Mouse (Mus musculus): Measurements from ENCODE around the gene Dhrs7b. TPM values are rescaled to one million over a fixed set of nuclear protein-coding genes. Genes with fewer than 3 reads are reported as not detected.
A peak's percentile ranks its signal among the peaks of the same experiment; 100 is the strongest.
"Not testable (repeated sequence)": the region's sequence is repeated elsewhere in the genome, so short reads cannot be mapped to it uniquely, and the experiment has no call there.

Dhrs7b gene
- polyA plus RNA-seq, 1 experiment: not detected

DNA sequence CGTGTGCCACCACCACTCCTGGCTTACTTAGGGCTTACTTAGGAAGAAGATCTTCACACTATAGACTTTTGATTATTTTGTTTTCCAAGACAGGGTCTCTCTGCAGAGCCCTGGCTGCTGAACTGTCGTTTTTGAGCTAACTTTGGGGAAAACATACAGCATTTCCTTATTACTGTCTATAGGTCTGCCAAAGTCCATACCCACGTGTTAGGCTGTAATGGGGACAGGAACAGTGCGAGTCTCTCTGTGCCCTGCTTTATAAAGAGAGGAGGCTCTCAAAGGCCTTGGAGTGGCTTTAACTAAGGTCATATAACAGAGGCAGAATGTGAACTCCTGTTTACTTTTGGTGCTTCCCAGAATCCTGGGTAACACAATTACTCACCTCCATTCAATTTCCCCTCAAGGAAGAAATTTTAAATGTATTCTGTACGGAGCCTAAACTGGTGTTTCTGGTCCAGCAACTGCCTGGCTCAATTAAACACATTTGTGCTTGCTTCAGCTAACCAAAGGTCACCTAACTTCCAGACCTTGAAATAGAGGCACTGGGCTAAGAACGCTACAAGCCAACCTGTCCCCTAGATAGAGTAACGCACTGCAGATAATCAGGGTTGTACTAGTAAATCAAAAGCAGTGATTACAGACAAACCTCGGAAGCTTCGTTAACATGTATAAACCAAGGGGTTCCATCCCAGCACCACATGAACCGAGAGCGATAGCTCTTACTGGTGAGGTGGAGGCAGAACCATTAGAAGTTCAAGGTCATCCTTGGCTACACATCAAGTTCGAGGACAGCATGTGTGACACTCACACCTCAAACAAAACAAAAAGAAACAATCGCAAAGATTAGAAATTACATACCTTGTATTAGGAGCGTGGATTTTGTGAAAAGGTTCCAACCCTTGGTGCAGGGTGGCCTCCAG is 20.1 kb upstream of the Dhrs7b start:
- WGBS: 31% methylated on average over 14 of the region's 14 CpGs
- Histone ChIP-seq H3K4me3 (ENCODE audit: insufficient read depth, low read depth, low read length) (peak overlapping the region; percentile 51), H3K4me1 (ENCODE audit: control insufficient read depth, insufficient read depth, low read length) (peaks cover 11% of the 10 kb centered on the region), H3K27ac (ENCODE audit: insufficient read depth, low read depth, low read length) (no peak overlapping the region)
- TF ChIP-seq CTCF (IDR thresholded peaks at IDR 0.05; ENCODE audit: insufficient read depth, low read depth, low read length): no peak
- no peak for TF ChIP-seq POLR2A (IDR thresholded peaks at IDR 0.05; ENCODE audit: insufficient read depth, low read depth, low read length)

DNA sequence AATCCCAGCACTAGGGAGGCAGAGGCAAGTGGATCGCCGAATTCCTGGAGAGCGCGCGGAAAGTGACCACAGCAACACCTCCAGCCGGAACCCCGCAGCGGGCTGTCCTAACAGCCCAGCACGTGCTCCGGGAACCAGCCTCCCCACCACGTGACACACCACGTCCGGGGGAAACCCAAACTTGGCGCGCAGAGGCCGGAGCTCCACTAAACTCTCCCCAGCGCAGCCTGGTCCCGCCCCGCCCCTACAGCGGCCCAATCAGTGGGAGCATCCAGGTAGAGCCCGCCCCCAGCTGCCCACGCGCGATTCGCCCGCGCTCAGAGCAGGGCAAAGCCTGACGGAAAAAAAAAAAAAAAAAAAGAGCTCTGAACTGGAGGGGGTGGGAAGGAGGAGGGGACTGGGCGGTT is 19.4 kb upstream of the Dhrs7b start:
- Histone ChIP-seq H3K4me1 (ENCODE audit: control insufficient read depth, insufficient read depth, low read length) (peaks cover 11% of the 10 kb centered on the region), H3K4me3 (ENCODE audit: insufficient read depth, low read depth, low read length) (peak overlapping the region; percentile 51), H3K27ac (ENCODE audit: insufficient read depth, low read depth, low read length) (no peak overlapping the region)
- WGBS: under 1% methylated on average over 29 of the region's 29 CpGs
- TF ChIP-seq CTCF (IDR thresholded peaks at IDR 0.05; ENCODE audit: insufficient read depth, low read depth, low read length) (no peak), POLR2A (IDR thresholded peaks at IDR 0.05; ENCODE audit: insufficient read depth, low read depth, low read length) (no peak)

DNA sequence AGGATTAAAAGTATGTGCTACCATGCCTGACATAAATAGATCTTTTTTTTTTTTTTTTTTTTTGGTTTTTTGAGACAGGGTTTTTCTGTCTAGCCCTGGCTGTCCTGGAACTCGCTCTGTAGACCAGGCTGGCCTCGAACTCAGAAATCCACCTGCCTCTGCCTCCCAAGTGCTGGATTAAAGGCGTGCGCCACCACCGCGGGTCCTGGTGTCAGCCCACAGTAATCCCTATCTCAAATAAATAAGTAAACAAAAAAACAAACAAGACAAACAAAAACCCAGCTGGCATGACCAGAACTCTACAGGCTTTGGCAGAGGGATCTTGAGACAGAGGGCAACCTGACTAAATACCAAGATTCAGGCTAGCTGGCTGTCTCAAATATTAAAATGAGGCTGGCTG is 18.8 kb upstream of the Dhrs7b start, which contains the start of gene Shmt1:
Gene Shmt1 (minus strand): TSS at position 101 of the 400 bp plus-strand sequence.
- WGBS: 29% methylated on average over 6 of the region's 6 CpGs
- Histone ChIP-seq H3K4me1 (ENCODE audit: control insufficient read depth, insufficient read depth, low read length) (peaks cover 11% of the 10 kb centered on the region), H3K4me3 (ENCODE audit: insufficient read depth, low read depth, low read length) (peak within 1 kb of the TSS; percentile 51)
- H3K27ac ChIP-seq (ENCODE audit: insufficient read depth, low read depth, low read length): not testable (repeated sequence)

DNA sequence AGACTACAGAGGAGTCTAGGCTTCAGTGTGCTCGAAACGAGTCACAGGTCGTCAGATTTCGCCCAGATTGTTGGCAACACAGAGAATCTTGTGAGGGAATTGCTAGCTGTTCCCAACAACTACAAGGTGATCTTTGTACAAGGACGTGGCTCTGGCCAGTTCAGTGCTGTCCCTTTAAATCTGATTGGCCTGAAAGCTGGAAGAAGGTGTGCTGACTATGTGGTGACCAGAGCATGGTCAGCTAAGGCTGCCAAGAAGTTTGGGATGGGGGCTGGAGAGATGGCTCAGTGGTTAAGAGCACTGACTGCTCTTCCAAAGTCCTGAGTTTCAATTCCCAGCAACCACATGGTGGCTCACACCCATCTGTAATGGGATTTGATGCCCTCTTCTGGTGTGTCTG is 14.0 kb upstream of the Dhrs7b start:
- Histone ChIP-seq H3K4me3 (ENCODE audit: insufficient read depth, low read depth, low read length) (no peak overlapping the region), H3K27ac (ENCODE audit: insufficient read depth, low read depth, low read length) (no peak overlapping the region), H3K4me1 (ENCODE audit: control insufficient read depth, insufficient read depth, low read length) (no peaks in the 10 kb centered on the region)
- WGBS: 65% methylated on average over 5 of the region's 5 CpGs
- TF ChIP-seq POLR2A (IDR thresholded peaks at IDR 0.05; ENCODE audit: insufficient read depth, low read depth, low read length) (no peak), CTCF (IDR thresholded peaks at IDR 0.05; ENCODE audit: insufficient read depth, low read depth, low read length) (no peak)

DNA sequence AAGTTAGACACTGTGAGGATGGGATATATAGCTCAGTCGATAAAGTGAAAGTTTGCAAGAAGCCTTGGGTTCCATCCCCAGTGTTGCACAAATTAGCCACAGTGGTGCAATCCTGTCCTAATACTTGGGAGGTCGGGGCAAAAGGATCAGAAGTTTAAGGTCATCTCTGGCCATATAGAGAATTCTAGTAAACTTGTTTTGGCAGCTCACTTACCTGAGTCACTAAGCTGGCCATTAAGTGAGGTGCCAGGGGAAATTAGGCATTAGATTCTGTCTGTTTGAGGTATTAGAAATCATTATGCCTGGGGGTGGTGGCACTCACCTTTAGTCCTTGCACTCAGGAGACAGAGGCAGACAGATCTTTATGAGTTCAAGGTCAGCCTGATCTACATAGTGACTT is 6.7 kb upstream of the Dhrs7b start:
- Histone ChIP-seq H3K4me3 (ENCODE audit: insufficient read depth, low read depth, low read length) (no peak overlapping the region), H3K4me1 (ENCODE audit: control insufficient read depth, insufficient read depth, low read length) (no peaks in the 10 kb centered on the region), H3K27ac (ENCODE audit: insufficient read depth, low read depth, low read length) (no peak overlapping the region)
- no peak for TF ChIP-seq POLR2A (IDR thresholded peaks at IDR 0.05; ENCODE audit: insufficient read depth, low read depth, low read length)
- no peak for TF ChIP-seq CTCF (IDR thresholded peaks at IDR 0.05; ENCODE audit: insufficient read depth, low read depth, low read length)
- WGBS: 72% methylated on average over 2 of the region's 2 CpGs

DNA sequence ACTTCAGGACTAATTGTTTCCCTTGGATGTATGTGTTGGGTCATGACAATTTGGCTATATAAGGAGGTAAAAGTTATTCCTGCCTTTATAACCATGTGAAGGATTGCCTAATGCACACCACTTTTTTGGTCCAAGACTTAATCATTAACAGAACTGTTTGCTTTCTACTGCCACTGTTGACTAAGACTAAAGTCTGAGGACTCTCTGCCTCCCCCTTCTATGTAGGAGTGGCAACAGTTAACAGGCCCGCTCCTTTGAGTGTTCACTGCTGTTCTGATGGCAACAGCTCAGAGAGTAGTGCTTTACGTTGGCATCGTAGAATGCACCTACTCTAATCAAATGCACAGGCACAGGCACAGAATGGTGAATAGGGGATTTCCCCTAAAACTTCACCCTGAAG is 5.2 kb upstream of the Dhrs7b start:
- 78% methylated on average over 3 of the region's 3 CpGs for WGBS
- Histone ChIP-seq H3K4me3 (ENCODE audit: insufficient read depth, low read depth, low read length) (no peak overlapping the region), H3K27ac (ENCODE audit: insufficient read depth, low read depth, low read length) (no peak overlapping the region), H3K4me1 (ENCODE audit: control insufficient read depth, insufficient read depth, low read length) (no peaks in the 10 kb centered on the region)
- no peak for TF ChIP-seq CTCF (IDR thresholded peaks at IDR 0.05; ENCODE audit: insufficient read depth, low read depth, low read length)
- no peak for TF ChIP-seq POLR2A (IDR thresholded peaks at IDR 0.05; ENCODE audit: insufficient read depth, low read depth, low read length)

DNA sequence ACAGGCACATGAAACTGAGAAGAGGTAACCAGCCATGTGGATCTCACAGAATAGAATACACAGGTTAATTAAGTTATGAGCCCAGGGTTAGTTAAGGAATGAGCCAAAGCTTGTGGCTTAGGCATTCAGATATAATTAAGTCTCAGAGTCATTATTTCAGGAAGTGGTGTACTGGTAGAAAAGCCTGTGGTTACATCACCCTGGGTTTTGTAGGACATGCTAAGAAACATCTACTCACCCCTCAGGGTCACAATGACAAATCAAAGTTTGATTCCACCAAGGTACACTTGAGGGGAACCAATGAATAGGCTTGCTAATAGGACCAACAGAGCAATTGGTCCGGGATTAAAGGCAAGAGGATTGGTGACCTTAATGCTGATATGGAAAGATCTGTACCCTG is 3.7 kb upstream of the Dhrs7b start:
- WGBS: 55% methylated on average over 1 of the region's 1 CpGs
- Histone ChIP-seq H3K4me1 (ENCODE audit: control insufficient read depth, insufficient read depth, low read length) (peaks cover 3% of the 10 kb centered on the region), H3K4me3 (ENCODE audit: insufficient read depth, low read depth, low read length) (no peak overlapping the region), H3K27ac (ENCODE audit: insufficient read depth, low read depth, low read length) (no peak overlapping the region)
- no peak for TF ChIP-seq CTCF (IDR thresholded peaks at IDR 0.05; ENCODE audit: insufficient read depth, low read depth, low read length)
- TF ChIP-seq POLR2A (IDR thresholded peaks at IDR 0.05; ENCODE audit: insufficient read depth, low read depth, low read length): no peak

DNA sequence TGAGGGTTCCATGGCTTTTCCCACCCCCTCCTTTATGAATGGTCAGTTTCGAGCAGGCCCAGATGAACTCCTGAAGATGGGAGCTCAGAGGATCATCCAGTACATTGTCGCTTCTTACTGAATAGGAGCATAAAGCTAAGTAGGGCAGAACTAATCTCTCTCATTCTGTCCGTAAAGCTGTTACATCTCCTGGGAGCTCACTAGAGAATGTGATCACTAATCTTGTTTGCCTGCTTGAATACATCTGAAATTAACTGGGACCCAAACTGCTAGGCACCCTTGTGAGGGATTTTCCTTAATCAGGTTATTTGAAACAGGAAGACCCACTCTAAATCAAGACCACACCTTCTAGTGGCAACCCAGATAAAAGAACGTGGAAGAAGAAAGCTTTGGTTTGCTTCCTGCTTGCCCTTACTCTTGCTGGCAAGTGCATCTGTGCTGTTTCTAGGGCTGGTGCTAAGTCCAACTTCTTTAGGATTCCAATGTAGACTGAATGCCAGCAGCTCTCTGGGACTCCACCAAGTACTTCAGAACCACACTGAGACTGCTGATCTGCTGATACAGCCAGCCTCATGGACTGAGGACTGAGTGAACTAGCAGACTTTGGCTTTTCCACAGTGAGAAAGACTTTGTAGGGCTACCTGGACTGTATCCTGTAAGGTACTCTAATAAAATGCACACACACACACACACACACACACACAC is 3.0 kb upstream of the Dhrs7b start:
- WGBS: 25% methylated on average over 4 of the region's 4 CpGs

DNA sequence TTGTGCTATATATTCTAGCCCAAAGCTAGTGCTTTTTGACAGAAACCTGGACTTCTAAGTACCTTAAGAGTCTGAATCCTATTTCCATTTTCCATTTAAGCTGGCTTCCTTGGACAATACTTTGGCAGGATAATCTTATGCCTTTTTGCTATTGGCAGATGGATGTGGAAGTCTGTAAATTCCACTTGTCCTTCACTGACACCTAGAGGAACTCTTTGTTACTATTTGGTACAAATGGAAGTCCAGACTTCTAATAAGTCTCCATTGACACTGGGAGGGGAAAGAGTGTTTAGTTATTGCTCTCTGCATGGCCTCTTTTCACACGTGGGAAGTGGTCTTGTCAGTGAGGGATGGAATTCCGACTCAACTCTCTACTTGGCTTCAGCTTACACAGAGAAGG is 1.5 kb upstream of the Dhrs7b start:
- Histone ChIP-seq H3K27ac (ENCODE audit: insufficient read depth, low read depth, low read length) (no peak overlapping the region), H3K4me3 (ENCODE audit: insufficient read depth, low read depth, low read length) (no peak overlapping the region), H3K4me1 (ENCODE audit: control insufficient read depth, insufficient read depth, low read length) (peaks cover 3% of the 10 kb centered on the region)
- TF ChIP-seq CTCF (IDR thresholded peaks at IDR 0.05; ENCODE audit: insufficient read depth, low read depth, low read length) (no peak), POLR2A (IDR thresholded peaks at IDR 0.05; ENCODE audit: insufficient read depth, low read depth, low read length) (no peak)
- WGBS: 34% methylated on average over 2 of the region's 2 CpGs

More for the DNA sequence above, 3.0 kb upstream of the Dhrs7b start:
- TF ChIP-seq POLR2A (IDR thresholded peaks at IDR 0.05; ENCODE audit: insufficient read depth, low read depth, low read length): no peak
- no peak for TF ChIP-seq CTCF (IDR thresholded peaks at IDR 0.05; ENCODE audit: insufficient read depth, low read depth, low read length)
- Histone ChIP-seq H3K27ac (ENCODE audit: insufficient read depth, low read depth, low read length) (no peak overlapping the region), H3K4me3 (ENCODE audit: insufficient read depth, low read depth, low read length) (no peak overlapping the region), H3K4me1 (ENCODE audit: control insufficient read depth, insufficient read depth, low read length) (peaks cover 3% of the 10 kb centered on the region)
